Mouse (Mus musculus) hindbrain, postnatal 0 days (tissue): Measurements from ENCODE around the gene Tbc1d22b. TPM values are rescaled to one million over a fixed set of nuclear protein-coding genes. Genes with fewer than 3 reads are reported as not detected.

ENCODE experiments used
- ATAC-seq: fragments of 200-750 bp; cut with Nextera tagmentation; 2 replicates; pipeline ENCODE4 v1.8.0; 2017; ENCODE audit warnings: mild to moderate bottlenecking, moderate TSS enrichment, moderate library complexity
- DNase-seq: peaks from one replicate; pipeline ENCODE4 v3.0.0-alpha.2; 2015; ENCODE audit warnings: low spot score
- H3K27ac ChIP-seq: fragments of 300-500 bp; sonication (generic); 2 replicates; pipeline ENCODE4 v1.5.1; 2014; ENCODE audit warnings: mild to moderate bottlenecking
- H3K27me3 ChIP-seq: fragments of 300-500 bp; sonication (generic); 2 replicates; pipeline ENCODE4 v1.6.1; 2014; ENCODE audit warnings: low read length, mixed read lengths; ENCODE audit not compliant: insufficient read depth
- H3K36me3 ChIP-seq: fragments of 300-500 bp; sonication (generic); 2 replicates; pipeline ENCODE4 v1.6.1; 2014; ENCODE audit warnings: low read length, mixed read lengths; ENCODE audit not compliant: insufficient read depth
- H3K4me1 ChIP-seq: fragments of 300-500 bp; sonication (generic); 2 replicates; pipeline ENCODE4 v1.6.1; 2014; ENCODE audit warnings: antibody characterized with exemption, low read length, mixed read lengths; ENCODE audit not compliant: insufficient read depth
- H3K4me2 ChIP-seq: fragments of 300-500 bp; sonication (generic); 2 replicates; pipeline ENCODE4 v1.6.1; 2014; ENCODE audit warnings: low read depth, mild to moderate bottlenecking, low read length, moderate library complexity, mixed read lengths
- H3K4me3 ChIP-seq: fragments of 300-500 bp; sonication (generic); 2 replicates; pipeline ENCODE4 v1.5.1; 2014; ENCODE audit warnings: low read length
- H3K9ac ChIP-seq: fragments of 300-500 bp; sonication (generic); replicated peaks from 2 replicates; pipeline ENCODE4 v1.6.1; 2014; ENCODE audit warnings: mild to moderate bottlenecking, low read length, moderate library complexity, mixed read lengths
- H3K9me3 ChIP-seq: fragments of 300-500 bp; sonication (generic); 2 replicates; pipeline ENCODE4 v1.6.1; 2016; ENCODE audit warnings: low read length, mixed read lengths
- CTCF ChIP-seq: IDR thresholded peaks from 2 replicates; pipeline ENCODE4 v1.5.1; 2016; ENCODE audit warnings: antibody characterized with exemption, control low read depth, low read depth
- WGBS: fragments of 180-500 bp; shearing (Covaris S2); extraction: QIAGEN DNeasy Blood & Tissue Kit; methylation state at CpG from one replicate; pipeline ENCODE4 v1.1.7; 2014; 5-methylcytosine and 5-hydroxymethylcytosine counted together
- polyA plus RNA-seq: library from polyadenylated mRNA; unstranded; fragments of >200 nt; fragmentation: Nextera tagmentation; extraction: Ambion mirVana; gene quantifications from 2 replicates; pipeline ENCODE4 v1.2.1, GENCODE M21; 2015
- total RNA-seq: library from RNA; depleted of rRNA; stranded (reverse); fragments of >200 nt; gene quantifications from 2 replicates; pipeline ENCODE4 v1.2.3, GENCODE M21; 2014

Gene Tbc1d22b
- total and polyA plus RNA-seq, 2 experiments from 2014 or later = 26.4 to 40.4 TPM

DNA sequence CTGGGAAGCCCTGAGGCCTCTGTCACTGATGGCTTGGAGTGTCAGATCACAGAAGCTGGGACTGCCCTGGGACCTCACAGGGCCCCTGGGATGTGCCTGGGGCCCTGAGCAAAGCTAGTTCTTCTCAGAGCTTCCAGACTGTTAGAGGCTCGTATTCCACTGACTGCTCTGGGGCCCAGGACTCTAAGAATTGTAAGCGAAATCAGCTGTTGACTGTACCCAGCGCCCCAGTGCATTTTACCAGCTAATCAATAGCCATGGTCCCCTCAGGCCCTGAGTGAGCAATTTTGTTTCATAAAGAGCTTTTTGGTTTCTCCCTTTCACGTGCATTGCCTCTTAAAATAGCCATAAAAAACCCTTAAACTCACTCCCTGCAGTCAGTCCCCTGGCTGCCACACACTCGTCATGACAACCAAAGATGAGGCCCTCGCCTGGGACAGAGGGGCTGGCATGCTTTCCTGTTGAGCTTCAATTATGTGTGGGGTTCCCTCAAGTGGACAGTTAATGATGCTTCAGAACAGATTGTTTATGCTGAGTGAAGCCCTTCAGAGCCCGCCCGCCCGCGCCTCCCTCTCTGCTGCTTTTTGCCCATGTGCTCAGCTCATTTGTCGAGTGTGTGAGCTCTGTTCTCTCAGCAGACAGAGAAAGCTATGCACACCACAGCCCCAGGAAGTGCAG lies 39.8 kb downstream of the Tbc1d22b start:
- Histone ChIP-seq H3K9ac (no peak overlapping the region), H3K27me3 (no peaks in the 10 kb centered on the region), H3K4me2 (no peak overlapping the region), H3K4me1 (no peaks in the 10 kb centered on the region; the same call in 1 of the 2 replicates), H3K27ac (peak overlapping the region; percentile 69), H3K4me3 (no peak overlapping the region), H3K9me3 (no peaks in the 10 kb centered on the region), H3K36me3 (peaks cover under 1% of the 10 kb centered on the region; the same call in 1 of the 2 replicates)
- WGBS = 23% methylated on average over 11 of the region's 11 CpGs
- peak; percentile 77 for DNase-seq
- peak; percentile 90 for ATAC-seq
- TF ChIP-seq CTCF = peak; percentile 25

DNA sequence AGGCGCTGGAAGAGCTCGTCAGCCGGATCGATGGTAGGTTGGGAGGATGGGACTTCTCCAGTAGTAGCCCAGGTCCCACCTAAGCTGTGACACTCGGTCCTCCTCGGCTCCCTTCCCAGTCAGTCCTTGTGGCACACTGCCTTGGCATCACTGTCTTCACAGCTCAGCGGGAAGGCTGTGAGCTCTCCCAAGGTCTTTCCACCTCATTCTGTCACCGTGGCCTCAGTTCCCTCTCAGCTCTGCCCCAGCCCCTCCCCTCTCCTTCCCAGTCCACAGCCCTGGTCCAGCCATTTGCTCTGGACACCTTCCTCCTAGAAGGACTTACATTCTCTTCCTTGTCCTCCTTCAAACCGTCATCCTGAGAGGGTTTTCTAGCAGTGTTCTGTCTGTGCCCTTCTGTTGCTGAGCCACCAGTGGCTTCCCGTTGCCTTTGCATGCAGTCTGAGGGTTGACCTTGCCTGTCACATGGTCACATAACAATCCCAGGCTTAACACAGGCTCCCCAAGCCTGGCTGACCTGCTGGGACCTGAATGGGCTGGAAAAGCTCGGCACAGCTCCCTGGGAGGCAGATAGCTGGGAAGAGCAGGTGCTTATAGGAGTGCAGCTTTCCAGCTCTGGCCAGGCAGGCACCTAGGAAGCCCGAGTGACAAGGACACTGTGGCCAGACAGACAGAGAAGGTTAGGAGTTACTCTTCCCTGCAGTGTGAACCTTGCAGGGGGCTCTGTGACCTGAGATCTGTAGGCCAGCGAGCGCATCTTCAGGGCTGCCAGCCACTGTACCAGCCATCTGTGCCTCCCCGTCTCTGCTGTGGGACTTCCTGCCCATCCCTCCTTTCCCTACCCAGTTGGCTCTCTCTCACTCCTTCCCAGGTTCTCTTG lies 46.5 kb downstream of the Tbc1d22b start:
- TF ChIP-seq CTCF = no peak
- DNase-seq (no peak), ATAC-seq (no peak)
- Histone ChIP-seq H3K27ac (no peak overlapping the region), H3K27me3 (no peaks in the 10 kb centered on the region), H3K36me3 (peaks cover 20% of the 10 kb centered on the region), H3K4me1 (no peaks in the 10 kb centered on the region), H3K4me3 (no peak overlapping the region), H3K4me2 (no peak overlapping the region), H3K9me3 (no peaks in the 10 kb centered on the region), H3K9ac (no peak overlapping the region)
- WGBS = 61% methylated on average over 15 of the region's 15 CpGs

DNA sequence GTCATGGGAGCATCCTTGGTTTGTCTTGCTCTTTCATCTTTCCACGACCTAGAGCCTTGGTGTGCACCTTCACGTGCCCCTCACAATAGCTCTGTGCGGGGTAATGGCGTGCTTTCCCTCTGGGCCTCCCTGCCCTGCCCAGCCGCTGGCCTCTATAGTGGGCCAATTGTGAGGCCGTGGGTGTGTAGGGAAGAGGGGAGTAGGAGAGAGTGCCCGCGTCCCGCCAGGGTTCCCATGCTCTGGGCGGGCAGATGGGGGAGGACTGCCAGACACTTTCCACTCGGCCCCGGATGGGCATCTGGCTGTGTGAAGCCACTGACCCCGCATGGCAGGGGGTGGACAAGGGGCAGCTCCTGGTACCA lies 47.2 kb downstream of the Tbc1d22b start:
- no peaks in the 10 kb centered on the region for H3K9me3 ChIP-seq
- H3K4me2 ChIP-seq = no peak overlapping the region
- no peak overlapping the region for H3K9ac ChIP-seq
- no peaks in the 10 kb centered on the region for H3K27me3 ChIP-seq
- H3K27ac ChIP-seq = no peak overlapping the region
- no peak overlapping the region for H3K4me3 ChIP-seq
- DNase-seq = no peak
- TF ChIP-seq CTCF = no peak
- H3K4me1 ChIP-seq = no peaks in the 10 kb centered on the region
- no peak for ATAC-seq
- WGBS = 49% methylated on average over 13 of the region's 13 CpGs
- peaks cover 20% of the 10 kb centered on the region for H3K36me3 ChIP-seq

DNA sequence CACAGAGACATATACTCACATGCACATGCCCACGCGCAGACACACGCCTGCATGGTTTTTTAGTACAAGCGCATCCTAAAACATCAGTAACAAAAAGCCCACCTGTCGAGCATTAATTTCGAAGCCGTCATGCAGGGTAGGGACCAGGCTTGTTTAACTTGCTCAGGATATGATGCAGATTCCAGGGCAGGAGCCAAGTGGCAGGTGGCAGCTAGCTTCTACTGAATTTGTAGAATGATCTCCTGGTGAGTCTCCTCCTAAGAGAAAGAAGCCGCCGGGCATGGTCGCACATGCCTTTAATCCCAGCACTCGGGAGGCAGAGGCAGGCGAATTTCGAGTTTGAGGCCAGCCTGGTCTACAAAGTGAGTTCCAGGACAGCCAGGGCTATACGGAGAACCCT lies 49.5 kb downstream of the Tbc1d22b start:
- WGBS = 86% methylated on average over 14 of the region's 14 CpGs
- no peak overlapping the region for H3K4me3 ChIP-seq
- H3K27ac ChIP-seq = no peak overlapping the region
- H3K36me3 ChIP-seq = peaks cover 20% of the 10 kb centered on the region
- no peak overlapping the region for H3K9ac ChIP-seq
- no peak overlapping the region for H3K4me2 ChIP-seq
- no peaks in the 10 kb centered on the region for H3K27me3 ChIP-seq
- H3K4me1 ChIP-seq = no peaks in the 10 kb centered on the region
- ATAC-seq (no peak), DNase-seq (no peak)
- no peaks in the 10 kb centered on the region for H3K9me3 ChIP-seq
- TF ChIP-seq CTCF = no peak

DNA sequence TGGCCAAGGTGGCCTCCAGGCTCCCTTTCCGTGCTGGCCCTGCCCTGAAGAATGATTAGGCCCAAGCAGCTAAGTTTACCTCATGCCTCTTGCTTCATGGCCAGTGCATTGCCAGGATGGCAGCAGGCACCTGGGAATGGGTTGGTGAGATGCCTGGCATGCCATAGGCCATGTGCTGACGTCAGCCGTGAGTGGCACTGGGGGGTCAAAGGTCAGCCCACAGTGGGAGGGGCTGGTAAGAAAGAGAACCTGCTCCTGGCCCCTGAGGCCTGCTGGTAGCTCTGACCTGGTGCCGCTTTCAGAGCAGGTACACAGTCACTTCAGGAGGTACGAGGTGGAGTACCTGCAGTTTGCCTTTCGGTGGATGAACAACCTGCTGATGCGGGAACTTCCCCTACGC lies 50.0 kb downstream of the Tbc1d22b start:
- H3K27ac ChIP-seq = no peak overlapping the region
- H3K27me3 ChIP-seq = no peaks in the 10 kb centered on the region
- DNase-seq (no peak), ATAC-seq (no peak)
- no peak overlapping the region for H3K4me3 ChIP-seq
- WGBS = 86% methylated on average over 8 of the region's 8 CpGs
- no peak for TF ChIP-seq CTCF
- no peaks in the 10 kb centered on the region for H3K4me1 ChIP-seq
- no peaks in the 10 kb centered on the region for H3K9me3 ChIP-seq
- no peak overlapping the region for H3K4me2 ChIP-seq
- H3K9ac ChIP-seq = no peak overlapping the region
- peaks cover 17% of the 10 kb centered on the region for H3K36me3 ChIP-seq

DNA sequence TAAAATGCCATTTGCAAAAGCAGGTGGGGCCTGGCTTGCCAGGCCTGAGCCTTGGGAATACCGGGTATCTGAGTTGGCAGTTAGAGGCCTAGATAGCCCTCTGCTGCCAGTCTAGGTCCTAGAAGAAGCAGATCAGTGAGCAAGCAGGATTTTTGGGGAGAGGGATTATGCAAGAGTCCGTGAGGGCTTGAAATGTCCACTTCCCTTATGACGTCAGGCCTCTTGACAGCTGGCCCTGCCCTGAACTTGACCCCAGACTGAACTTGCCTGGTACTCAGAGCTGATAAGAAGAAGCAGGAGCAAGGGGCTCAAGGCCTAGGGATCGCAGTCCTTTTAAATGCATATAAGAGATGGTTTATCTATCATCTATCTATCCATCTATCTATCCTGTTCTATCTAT lies 51.8 kb downstream of the Tbc1d22b start:
- no peak for DNase-seq
- Histone ChIP-seq H3K9ac (no peak overlapping the region), H3K9me3 (no peaks in the 10 kb centered on the region), H3K4me2 (no peak overlapping the region), H3K27ac (no peak overlapping the region), H3K36me3 (peaks cover 16% of the 10 kb centered on the region), H3K4me1 (no peaks in the 10 kb centered on the region), H3K4me3 (no peak overlapping the region), H3K27me3 (no peaks in the 10 kb centered on the region)
- no peak for TF ChIP-seq CTCF
- ATAC-seq = no peak
- WGBS = 82% methylated on average over 4 of the region's 4 CpGs
